ENCODE assay signal across 23 mouse cellular contexts in the genomic region with DNA sequence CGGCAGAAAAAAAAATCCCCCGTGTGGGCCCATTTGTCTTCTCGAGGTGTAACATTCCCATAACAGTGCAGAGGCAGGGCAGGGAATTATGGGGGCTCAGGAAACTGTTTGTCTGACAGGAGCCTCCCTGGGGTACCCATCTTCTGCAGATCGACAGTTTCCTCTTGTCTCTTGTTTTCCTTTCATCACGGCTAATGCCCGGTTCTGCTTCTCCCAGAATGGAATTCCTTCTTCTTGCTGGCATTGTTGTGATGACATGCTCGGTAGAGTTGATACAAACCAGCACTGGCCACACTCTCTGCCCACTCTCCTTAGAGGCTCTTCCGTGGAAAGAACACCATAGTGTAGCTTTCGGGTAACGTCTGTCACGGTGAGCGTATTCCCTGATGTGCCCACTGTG. TPM values are rescaled to one million over a fixed set of nuclear protein-coding genes. Genes with fewer than 3 reads are reported as not detected.
DNase-seq lines count a peak whose midpoint lies in the region; ATAC-seq lines count a peak whose summit lies in the region.
"Had no signal": no experiment of that assay in that cellular context is flagged by ENCODE, and none has a peak within 500 bp of the region (broad histone marks: within the 10 kb centered on the region; RNA-seq: fewer than 3 reads in every experiment).

No protein-coding gene starts in this region.

- intact Hi-C loops in heart, postnatal 10 days (cut with DNase I) = no loop called here

- no peak for ATAC-seq in forebrain, embryonic 12.5 days (ENCODE audit: low FRiP score)
- no peak for ATAC-seq in heart, embryonic 16.5 days (replicated peaks; ENCODE audit: extremely low read depth, insufficient read depth, low FRiP score)
- ATAC-seq in midbrain, embryonic 14.5 days (ENCODE audit: low FRiP score, low TSS enrichment) = no peak
- ATAC-seq in erythroid progenitor cell, adult 5-6 weeks (replicated peaks; ENCODE audit: low FRiP score, poor library complexity, severe bottlenecking) = no peak
- ATAC-seq: intestine, embryonic 15.5 days had no signal

- peaks cover 34% of the 10 kb centered on the region for H3K27me3 ChIP-seq in forebrain, embryonic 12.5 days
- peaks cover 41% of the 10 kb centered on the region for H3K27me3 ChIP-seq in forebrain, embryonic 10.5 days (ENCODE audit: poor library complexity, severe bottlenecking)
- no peaks in the 10 kb centered on the region for H3K27me3 ChIP-seq in heart, embryonic 16.5 days (ENCODE audit: control insufficient read depth, insufficient read depth, low read length)
- peaks cover 15% of the 10 kb centered on the region; the same call in 1 of the 2 replicates for H3K27me3 ChIP-seq in embryonic facial prominence, embryonic 10.5 days (replicated peaks; ENCODE audit: low read depth, poor library complexity, severe bottlenecking)
- H3K27me3 ChIP-seq in midbrain, embryonic 14.5 days (ENCODE audit: control insufficient read depth, insufficient read depth, low read length) = no peaks in the 10 kb centered on the region
- H3K27me3 ChIP-seq: liver, embryonic 15.5 days had no signal

- H3K4me2 ChIP-seq in forebrain, embryonic 12.5 days = no peak overlapping the region
- 0 out of 2 replicates have a peak overlapping the region, but pooled peaks have one; percentile 8 for H3K4me2 ChIP-seq in heart, embryonic 16.5 days (ENCODE audit: low read depth, low read length)
- H3K4me2 ChIP-seq in midbrain, embryonic 14.5 days (ENCODE audit: low read length) = no peak overlapping the region
- H3K4me2 ChIP-seq: intestine, embryonic 15.5 days; limb, embryonic 13.5 days; liver, embryonic 15.5 days; stomach, embryonic 15.5 days had no signal

- no peak overlapping the region for H3K9ac ChIP-seq in forebrain, embryonic 12.5 days
- no peak overlapping the region for H3K9ac ChIP-seq in heart, embryonic 16.5 days (ENCODE audit: low read length)
- no peak overlapping the region for H3K9ac ChIP-seq in midbrain, embryonic 14.5 days (replicated peaks; ENCODE audit: low read length)
- H3K9ac ChIP-seq: intestine, embryonic 15.5 days; limb, embryonic 13.5 days; liver, embryonic 15.5 days; stomach, embryonic 15.5 days had no signal

- H3K9me3 ChIP-seq in forebrain, embryonic 12.5 days = no peaks in the 10 kb centered on the region
- H3K9me3 ChIP-seq in forebrain, embryonic 10.5 days = no peaks in the 10 kb centered on the region
- H3K9me3 ChIP-seq in heart, embryonic 16.5 days (replicated peaks; ENCODE audit: control insufficient read depth, low read length) = no peaks in the 10 kb centered on the region
- no peaks in the 10 kb centered on the region for H3K9me3 ChIP-seq in embryonic facial prominence, embryonic 10.5 days
- no peaks in the 10 kb centered on the region for H3K9me3 ChIP-seq in midbrain, embryonic 14.5 days (ENCODE audit: control insufficient read depth, low read length)
- H3K9me3 ChIP-seq: intestine, embryonic 15.5 days; limb, embryonic 13.5 days; liver, embryonic 15.5 days; megakaryocyte, embryonic 14.5 days; stomach, embryonic 15.5 days had no signal

- peaks cover 39% of the 10 kb centered on the region for H3K4me1 ChIP-seq in forebrain, embryonic 12.5 days
- H3K4me1 ChIP-seq in forebrain, embryonic 10.5 days = peaks cover 34% of the 10 kb centered on the region
- H3K4me1 ChIP-seq in heart, embryonic 16.5 days (ENCODE audit: control insufficient read depth, insufficient read depth, low read length) = peaks cover 28% of the 10 kb centered on the region
- H3K4me1 ChIP-seq in embryonic facial prominence, embryonic 10.5 days = peaks cover 33% of the 10 kb centered on the region
- peaks cover 35% of the 10 kb centered on the region for H3K4me1 ChIP-seq in midbrain, embryonic 14.5 days (ENCODE audit: control insufficient read depth, insufficient read depth, low read length)
- H3K4me1 ChIP-seq: liver, embryonic 15.5 days had no signal

- peak overlapping the region; percentile 57 for H3K27ac ChIP-seq in forebrain, embryonic 12.5 days
- H3K27ac ChIP-seq in forebrain, embryonic 10.5 days = no peak overlapping the region
- no peak overlapping the region for H3K27ac ChIP-seq in heart, embryonic 16.5 days (ENCODE audit: low read length)
- 0 out of 2 replicates have a peak overlapping the region, but pooled peaks have one; percentile 8 for H3K27ac ChIP-seq in embryonic facial prominence, embryonic 10.5 days (replicated peaks)
- peak overlapping the region; percentile 53 for H3K27ac ChIP-seq in midbrain, embryonic 14.5 days (replicated peaks; ENCODE audit: low read depth, low read length)
- H3K27ac ChIP-seq: intestine, embryonic 15.5 days; left cerebral cortex, adult 2 months; limb, embryonic 13.5 days; liver, embryonic 15.5 days; stomach, embryonic 15.5 days had no signal

- 42% methylated on average over 12 of the region's 12 CpGs for WGBS in forebrain, embryonic 12.5 days
- 60% methylated on average over 12 of the region's 12 CpGs for WGBS in forebrain, embryonic 10.5 days
- 29% methylated on average over 12 of the region's 12 CpGs for WGBS in heart, embryonic 16.5 days
- WGBS in embryonic facial prominence, embryonic 10.5 days = 41% methylated on average over 12 of the region's 12 CpGs
- WGBS in midbrain, embryonic 14.5 days = 12% methylated on average over 12 of the region's 12 CpGs

- no peak for DNase-seq in forebrain, embryonic 10.5 days (ENCODE audit: extremely low spot score, low spot score)
- DNase-seq in heart, postnatal 10 days = no peak
- no peak for DNase-seq in embryonic facial prominence, embryonic 10.5 days (ENCODE audit: low spot score)
- DNase-seq in midbrain, embryonic 14.5 days = no peak
- DNase-seq in thymus, adult 18-20 months = no peak
- DNase-seq: adrenal gland, postnatal 36 days; heart, adult 11 months; kidney, postnatal 10 days; lung, postnatal 10 days; right cerebral cortex, adult 18-20 months; spleen, adult 18-20 months had no signal

- no peak overlapping the region for H3K4me3 ChIP-seq in forebrain, embryonic 12.5 days (replicated peaks)
- no peak overlapping the region for H3K4me3 ChIP-seq in forebrain, embryonic 10.5 days
- no peak overlapping the region for H3K4me3 ChIP-seq in heart, embryonic 16.5 days (ENCODE audit: low read length)
- H3K4me3 ChIP-seq in embryonic facial prominence, embryonic 10.5 days = no peak overlapping the region
- H3K4me3 ChIP-seq in midbrain, embryonic 14.5 days (replicated peaks; ENCODE audit: low read depth, low read length) = no peak overlapping the region
- H3K4me3 ChIP-seq: erythroblast, embryonic 14.5 days; intestine, embryonic 15.5 days; left cerebral cortex, adult 2 months; limb, embryonic 13.5 days; liver, embryonic 15.5 days; megakaryocyte, embryonic 14.5 days; stomach, embryonic 15.5 days had no signal

- H3K36me3 ChIP-seq in forebrain, embryonic 12.5 days (replicated peaks) = no peaks in the 10 kb centered on the region
- H3K36me3 ChIP-seq in forebrain, embryonic 10.5 days (replicated peaks) = no peaks in the 10 kb centered on the region
- H3K36me3 ChIP-seq in heart, embryonic 16.5 days (ENCODE audit: control insufficient read depth, insufficient read depth) = no peaks in the 10 kb centered on the region
- H3K36me3 ChIP-seq in embryonic facial prominence, embryonic 10.5 days (replicated peaks) = no peaks in the 10 kb centered on the region
- H3K36me3 ChIP-seq in midbrain, embryonic 14.5 days (ENCODE audit: control insufficient read depth, insufficient read depth, low read length) = no peaks in the 10 kb centered on the region
- H3K36me3 ChIP-seq: intestine, embryonic 15.5 days; limb, embryonic 13.5 days; liver, embryonic 15.5 days; stomach, embryonic 15.5 days had no signal

RNA-seq across cellular contexts. Expression of a gene that starts 19.9 kb away (rescaled TPM):
- 20.5 and 20.6 TPM in 2 replicates for polyA plus RNA-seq in forebrain, embryonic 12.5 days (2016; fragmentation: Nextera tagmentation; extraction: Ambion mirVana)
- polyA plus RNA-seq in forebrain, embryonic 10.5 days (2016; fragmentation: Nextera tagmentation; extraction: Ambion mirVana) = 12.1 and 12.2 TPM in 2 replicates
- 13.6 and 16.6 TPM in 2 replicates for polyA plus RNA-seq in heart, embryonic 16.5 days (2015; fragmentation: Nextera tagmentation; extraction: Ambion mirVana)
- total RNA-seq in heart, postnatal 10 days (2021) = 1 to 10 TPM; 1.4 to 1.6 TPM
- polyA plus RNA-seq in embryonic facial prominence, embryonic 10.5 days (2016; fragmentation: Nextera tagmentation; extraction: Ambion mirVana) = 15.6 and 17.5 TPM in 2 replicates
- polyA plus RNA-seq in midbrain, embryonic 14.5 days (2014; fragmentation: Nextera tagmentation; extraction: Ambion mirVana) = 46.0 and 47.7 TPM in 2 replicates
- total RNA-seq in erythroid progenitor cell, adult 5-6 weeks (2015; ENCODE audit: low replicate concordance) = not detected in 2 replicates
- total RNA-seq in erythroid progenitor cell, adult 5-6 weeks (2017; ENCODE audit: low replicate concordance) = not detected in 2 replicates
- total RNA-seq: CH12.LX; neutrophil, adult 5-6 weeks had no signal
- polyA plus RNA-seq: erythroblast, embryonic 14.5 days had no signal

Comparison
In these comparisons a context has a peak if more than half of its experiments do, and no peak if none do; other contexts are left out.
1. H3K27ac ChIP-seq: peak in forebrain, embryonic 12.5 days (single experiment), embryonic facial prominence, embryonic 10.5 days (single experiment) and midbrain, embryonic 14.5 days (single experiment); none in forebrain, embryonic 10.5 days (single experiment) and heart, embryonic 16.5 days (single experiment).